Mouse (Mus musculus): ENCODE measurements around the gene Chst15.

The Chst15 gene

GRCm38 (mm10) chr7:132344606-132345005 is 27.6 kb upstream of the Chst15 start:
- no peak for DNase-seq (ENCODE audit: low read depth, low spot score)
- H3K27me3 ChIP-seq (ENCODE audit: control insufficient read depth, insufficient read depth, low read length, poor library complexity, severe bottlenecking) = no peaks in the 10 kb centered on the region

DNA sequence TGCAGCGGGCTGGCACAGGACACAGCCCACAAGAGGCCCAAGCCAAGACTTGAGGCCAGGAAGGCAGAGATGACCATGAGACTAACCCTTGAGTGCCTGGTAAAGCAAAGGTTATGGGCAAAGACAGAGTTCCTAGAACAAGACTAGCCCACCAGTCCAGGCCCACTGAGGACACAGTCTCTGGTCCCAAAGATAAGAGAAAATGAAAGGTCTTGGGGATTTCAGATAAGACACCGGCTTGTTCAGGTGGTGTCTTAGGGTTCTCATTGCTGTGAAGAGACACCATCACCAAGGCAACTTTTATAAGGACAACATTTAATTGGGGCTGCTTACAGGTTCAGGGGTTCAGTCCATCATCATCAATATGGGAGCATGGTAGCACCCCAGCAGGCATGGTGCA is 26.9 kb upstream of the Chst15 start:
- DNase-seq (ENCODE audit: low read depth, low spot score) = no peak
- Histone ChIP-seq H3K27me3 (ENCODE audit: control insufficient read depth, insufficient read depth, low read length, poor library complexity, severe bottlenecking) (no peaks in the 10 kb centered on the region), H3K36me3 (ENCODE audit: control insufficient read depth, insufficient read depth, low read length, poor library complexity, severe bottlenecking) (no peaks in the 10 kb centered on the region)

More at GRCm38 (mm10) chr7:132344606-132345005, 27.6 kb upstream of the Chst15 start:
- no peaks in the 10 kb centered on the region for H3K36me3 ChIP-seq (ENCODE audit: control insufficient read depth, insufficient read depth, low read length, poor library complexity, severe bottlenecking)

DNA sequence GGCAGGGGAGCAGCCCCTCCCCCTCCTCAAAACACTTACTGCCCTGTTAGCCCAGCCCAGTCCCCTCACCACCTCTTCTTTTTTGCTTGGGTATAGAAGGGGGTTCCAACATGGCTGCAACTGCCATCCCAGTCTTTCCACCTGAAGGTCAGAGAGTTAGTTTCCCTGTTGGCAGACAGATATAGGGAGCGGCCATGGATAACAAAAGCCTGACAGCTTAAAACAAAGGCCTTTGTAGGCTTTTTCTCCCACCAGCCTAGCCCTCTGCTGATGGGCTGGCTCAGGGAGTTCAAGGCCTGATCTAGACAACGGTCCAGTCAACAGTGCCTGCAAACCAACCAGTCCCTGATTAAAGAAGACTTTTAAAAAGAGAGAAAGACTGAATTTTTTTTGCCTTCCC is 26.1 kb upstream of the Chst15 start:
- H3K36me3 ChIP-seq (ENCODE audit: control insufficient read depth, insufficient read depth, low read length, poor library complexity, severe bottlenecking) = no peaks in the 10 kb centered on the region
- H3K27me3 ChIP-seq (ENCODE audit: control insufficient read depth, insufficient read depth, low read length, poor library complexity, severe bottlenecking) = no peaks in the 10 kb centered on the region
- no peak for DNase-seq (ENCODE audit: low read depth, low spot score)

- Histone ChIP-seq H3K36me3 (ENCODE audit: control insufficient read depth, insufficient read depth, low read length, poor library complexity, severe bottlenecking) (no peaks in the 10 kb centered on the region), H3K27me3 (ENCODE audit: control insufficient read depth, insufficient read depth, low read length, poor library complexity, severe bottlenecking) (no peaks in the 10 kb centered on the region)
- no peak for DNase-seq (ENCODE audit: low read depth, low spot score)
These were observed 22.2 kb upstream of the Chst15 start for GRCm38 (mm10) chr7:132339041-132339839.

GRCm38 (mm10) chr7:132338350-132338749 is 21.3 kb upstream of the Chst15 start:
- Histone ChIP-seq H3K36me3 (ENCODE audit: control insufficient read depth, insufficient read depth, low read length, poor library complexity, severe bottlenecking) (no peaks in the 10 kb centered on the region), H3K27me3 (ENCODE audit: control insufficient read depth, insufficient read depth, low read length, poor library complexity, severe bottlenecking) (no peaks in the 10 kb centered on the region)
- DNase-seq (ENCODE audit: low read depth, low spot score) = no peak

- no peaks in the 10 kb centered on the region for H3K27me3 ChIP-seq (ENCODE audit: control insufficient read depth, insufficient read depth, low read length, poor library complexity, severe bottlenecking)
- H3K36me3 ChIP-seq (ENCODE audit: control insufficient read depth, insufficient read depth, low read length, poor library complexity, severe bottlenecking) = no peaks in the 10 kb centered on the region
- DNase-seq (ENCODE audit: low read depth, low spot score) = no peak
These were observed 20.4 kb upstream of the Chst15 start for GRCm38 (mm10) chr7:132337268-132337917.

GRCm38 (mm10) chr7:132336781-132337180 is 19.8 kb upstream of the Chst15 start:
- no peaks in the 10 kb centered on the region for H3K27me3 ChIP-seq (ENCODE audit: control insufficient read depth, insufficient read depth, low read length, poor library complexity, severe bottlenecking)
- no peaks in the 10 kb centered on the region for H3K36me3 ChIP-seq (ENCODE audit: control insufficient read depth, insufficient read depth, low read length, poor library complexity, severe bottlenecking)
- no peak for DNase-seq (ENCODE audit: low read depth, low spot score)

DNA sequence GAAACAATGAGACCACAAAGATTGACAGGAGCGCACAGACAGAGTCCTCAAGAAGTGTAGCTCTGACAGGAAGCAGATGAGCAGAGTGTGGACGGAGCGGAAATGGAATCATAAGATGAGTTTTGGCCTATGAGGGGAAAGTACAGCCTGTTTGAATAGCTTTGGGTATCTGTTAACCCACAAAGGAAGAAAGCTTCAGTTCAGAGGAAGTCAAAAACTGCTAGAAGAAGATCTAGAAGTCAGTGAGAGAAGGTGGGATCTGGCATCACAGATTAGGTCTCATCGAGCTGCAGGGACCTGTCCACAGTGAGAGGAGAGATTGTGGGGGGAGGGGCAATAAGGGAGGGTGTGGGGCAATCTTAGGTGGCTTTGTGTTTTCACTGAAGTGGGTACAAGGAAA is 18.3 kb upstream of the Chst15 start:
- no peaks in the 10 kb centered on the region for H3K27me3 ChIP-seq (ENCODE audit: control insufficient read depth, insufficient read depth, low read length, poor library complexity, severe bottlenecking)
- peak; percentile 58 for DNase-seq (ENCODE audit: low read depth, low spot score)
- no peaks in the 10 kb centered on the region for H3K36me3 ChIP-seq (ENCODE audit: control insufficient read depth, insufficient read depth, low read length, poor library complexity, severe bottlenecking)

GRCm38 (mm10) chr7:132333078-132333477 is 16.1 kb upstream of the Chst15 start:
- DNase-seq (ENCODE audit: low read depth, low spot score) = peak; percentile 35
- Histone ChIP-seq H3K36me3 (ENCODE audit: control insufficient read depth, insufficient read depth, low read length, poor library complexity, severe bottlenecking) (no peaks in the 10 kb centered on the region), H3K27me3 (ENCODE audit: control insufficient read depth, insufficient read depth, low read length, poor library complexity, severe bottlenecking) (no peaks in the 10 kb centered on the region)

- Histone ChIP-seq H3K36me3 (ENCODE audit: control insufficient read depth, insufficient read depth, low read length, poor library complexity, severe bottlenecking) (no peaks in the 10 kb centered on the region), H3K27me3 (ENCODE audit: control insufficient read depth, insufficient read depth, low read length, poor library complexity, severe bottlenecking) (no peaks in the 10 kb centered on the region)
- no peak for DNase-seq (ENCODE audit: low read depth, low spot score)
These were observed 15.1 kb upstream of the Chst15 start for GRCm38 (mm10) chr7:132332176-132332575.

GRCm38 (mm10) chr7:132330179-132330578 is 13.2 kb upstream of the Chst15 start:
- Histone ChIP-seq H3K36me3 (ENCODE audit: control insufficient read depth, insufficient read depth, low read length, poor library complexity, severe bottlenecking) (no peaks in the 10 kb centered on the region), H3K27me3 (ENCODE audit: control insufficient read depth, insufficient read depth, low read length, poor library complexity, severe bottlenecking) (no peaks in the 10 kb centered on the region)
- no peak for DNase-seq (ENCODE audit: low read depth, low spot score)

DNA sequence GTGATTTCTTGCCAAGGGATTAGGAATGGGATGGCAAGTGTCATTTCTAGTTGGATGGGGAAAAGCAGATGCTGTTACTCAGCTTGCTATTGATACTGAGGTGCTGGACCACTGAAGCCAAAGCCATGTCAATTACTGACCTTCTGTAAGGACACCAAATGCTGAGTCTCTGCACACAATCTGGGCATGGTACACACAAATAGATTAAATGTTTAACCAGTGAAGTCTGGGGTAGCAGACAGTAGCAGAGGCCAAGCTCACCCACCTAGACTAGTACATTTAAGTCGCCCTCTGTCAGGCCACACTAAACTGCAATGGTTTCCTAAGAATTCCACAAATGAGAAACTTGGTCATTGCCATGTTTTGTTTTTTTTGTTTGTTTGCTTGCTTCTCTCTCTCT is 11.6 kb upstream of the Chst15 start:
- Histone ChIP-seq H3K36me3 (ENCODE audit: control insufficient read depth, insufficient read depth, low read length, poor library complexity, severe bottlenecking) (no peaks in the 10 kb centered on the region), H3K27me3 (ENCODE audit: control insufficient read depth, insufficient read depth, low read length, poor library complexity, severe bottlenecking) (no peaks in the 10 kb centered on the region)
- no peak for DNase-seq (ENCODE audit: low read depth, low spot score)

DNA sequence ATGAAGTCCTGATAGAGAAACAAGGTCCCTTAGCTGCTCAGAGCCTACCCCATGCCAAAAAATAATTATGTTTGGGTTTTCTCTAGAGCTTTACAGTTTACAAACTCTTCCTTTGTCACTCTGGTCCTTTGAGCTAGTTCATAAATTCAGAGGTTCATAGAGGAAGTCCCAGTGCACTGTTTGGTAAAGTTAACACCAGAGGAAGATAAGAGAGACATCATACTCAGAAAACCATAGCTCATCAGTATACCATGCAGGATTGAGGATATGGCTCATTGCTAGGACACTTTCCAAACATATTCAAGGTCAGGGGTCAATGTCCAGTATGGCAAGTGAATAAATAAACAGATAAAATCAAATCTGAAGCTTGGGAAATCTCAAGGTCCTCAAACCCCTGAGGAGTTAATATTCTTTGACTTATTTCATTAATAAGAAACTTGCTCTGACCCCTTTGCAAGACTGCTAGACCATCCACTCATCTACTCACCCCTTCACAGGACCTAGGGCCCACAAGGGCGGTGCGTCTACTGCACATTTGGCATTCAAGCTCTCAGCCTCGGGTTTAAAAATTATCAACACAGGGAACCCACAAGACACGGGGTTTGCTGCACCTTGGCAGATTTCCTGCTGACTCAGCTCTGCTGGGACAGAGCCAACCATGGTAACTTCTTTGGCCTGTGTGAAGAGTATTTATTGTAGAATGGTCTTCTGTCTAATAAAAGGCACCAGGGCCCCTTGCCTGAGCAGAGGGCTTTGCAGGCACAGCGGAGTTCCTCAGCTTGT is 8.7 kb upstream of the Chst15 start:
- Histone ChIP-seq H3K36me3 (ENCODE audit: control insufficient read depth, insufficient read depth, low read length, poor library complexity, severe bottlenecking) (no peaks in the 10 kb centered on the region), H3K27me3 (ENCODE audit: control insufficient read depth, insufficient read depth, low read length, poor library complexity, severe bottlenecking) (no peaks in the 10 kb centered on the region)
- DNase-seq (ENCODE audit: low read depth, low spot score) = no peak

GRCm38 (mm10) chr7:132323430-132323829 is 6.4 kb upstream of the Chst15 start:
- DNase-seq (ENCODE audit: low read depth, low spot score) = peak; percentile 88
- no peaks in the 10 kb centered on the region for H3K36me3 ChIP-seq (ENCODE audit: control insufficient read depth, insufficient read depth, low read length, poor library complexity, severe bottlenecking)
- no peaks in the 10 kb centered on the region for H3K27me3 ChIP-seq (ENCODE audit: control insufficient read depth, insufficient read depth, low read length, poor library complexity, severe bottlenecking)

DNA sequence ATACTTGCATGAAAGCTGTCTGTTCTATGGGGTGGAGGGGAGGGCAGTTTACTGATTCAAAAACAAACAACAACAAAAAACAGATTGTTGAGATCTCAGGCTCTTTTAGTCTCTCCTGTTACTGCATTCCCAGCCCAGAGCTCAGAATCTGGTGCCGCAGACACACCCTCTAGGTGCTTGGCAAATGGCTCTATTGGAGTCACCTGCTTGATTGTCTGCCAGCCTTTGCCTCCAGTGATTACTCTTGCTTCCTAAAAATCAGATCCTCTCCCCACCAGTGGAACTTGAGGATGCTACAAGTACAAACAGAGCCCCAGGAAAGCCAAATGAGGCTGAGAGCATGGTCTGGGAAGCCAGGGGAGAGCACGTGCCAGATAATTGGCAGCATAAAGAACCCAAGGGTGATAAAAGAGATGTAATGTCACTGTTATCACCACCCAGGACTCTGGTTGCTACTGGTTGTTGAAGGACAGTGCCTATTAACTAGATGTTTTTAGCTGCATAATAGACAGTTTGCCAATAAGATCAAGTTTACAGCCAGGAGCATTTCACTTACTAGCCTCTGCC is 4.4 kb upstream of the Chst15 start:
- DNase-seq (ENCODE audit: low read depth, low spot score) = no peak
- Histone ChIP-seq H3K27me3 (ENCODE audit: control insufficient read depth, insufficient read depth, low read length, poor library complexity, severe bottlenecking) (no peaks in the 10 kb centered on the region), H3K36me3 (ENCODE audit: control insufficient read depth, insufficient read depth, low read length, poor library complexity, severe bottlenecking) (no peaks in the 10 kb centered on the region)

Measured in splenic B cell, adult 2 months (primary cell).